Mouse (Mus musculus) hindbrain, embryonic 10.5 days (tissue): ENCODE data around the gene Gm10139. TPM values are rescaled to one million over a fixed set of nuclear protein-coding genes. Genes with fewer than 3 reads are reported as not detected.
"Not testable (repeated sequence)": the region's sequence is repeated elsewhere in the genome, so short reads cannot be mapped to it uniquely, and the experiment has no call there.

Experiments
- DNase-seq: peaks from one replicate; pipeline ENCODE4 v3.0.0-alpha.2; 2017; ENCODE audit warnings: low spot score
- H3K27ac ChIP-seq: fragments of 300-500 bp; sonication (generic); 2 replicates; pipeline ENCODE4 v1.5.1; 2016; ENCODE audit warnings: mild to moderate bottlenecking, moderate library complexity
- H3K27me3 ChIP-seq: fragments of 300-500 bp; sonication (generic); 2 replicates; pipeline ENCODE4 v1.6.1; 2016; ENCODE audit warnings: mild to moderate bottlenecking; ENCODE audit not compliant: poor library complexity, insufficient read depth, severe bottlenecking
- H3K36me3 ChIP-seq: fragments of 300-500 bp; sonication (generic); 2 replicates; pipeline ENCODE4 v1.6.1; 2016; ENCODE audit warnings: mild to moderate bottlenecking, moderate library complexity
- H3K4me1 ChIP-seq: fragments of 300-500 bp; sonication (generic); replicated peaks from 2 replicates; pipeline ENCODE4 v1.6.1; 2016; ENCODE audit warnings: mild to moderate bottlenecking
- H3K4me3 ChIP-seq: fragments of 300-500 bp; sonication (generic); 2 replicates; pipeline ENCODE4 v1.5.1; 2016; ENCODE audit warnings: mild to moderate bottlenecking, moderate library complexity
- H3K9me3 ChIP-seq: fragments of 300-500 bp; sonication (generic); 2 replicates; pipeline ENCODE4 v1.6.1; 2016; ENCODE audit warnings: mild to moderate bottlenecking, moderate library complexity
- WGBS: fragments of 180-500 bp; shearing (Covaris S2); methylation state at CpG from one replicate; pipeline ENCODE4 v1.1.7; 2016; 5-methylcytosine and 5-hydroxymethylcytosine counted together
- polyA plus RNA-seq: library from polyadenylated mRNA; unstranded; fragments of >200 nt; fragmentation: Nextera tagmentation; extraction: Ambion mirVana; gene quantifications from 2 replicates; pipeline ENCODE4 v1.2.1, GENCODE M21; 2016

Gm10139 gene
- not detected in 2 replicates for polyA plus RNA-seq

DNA sequence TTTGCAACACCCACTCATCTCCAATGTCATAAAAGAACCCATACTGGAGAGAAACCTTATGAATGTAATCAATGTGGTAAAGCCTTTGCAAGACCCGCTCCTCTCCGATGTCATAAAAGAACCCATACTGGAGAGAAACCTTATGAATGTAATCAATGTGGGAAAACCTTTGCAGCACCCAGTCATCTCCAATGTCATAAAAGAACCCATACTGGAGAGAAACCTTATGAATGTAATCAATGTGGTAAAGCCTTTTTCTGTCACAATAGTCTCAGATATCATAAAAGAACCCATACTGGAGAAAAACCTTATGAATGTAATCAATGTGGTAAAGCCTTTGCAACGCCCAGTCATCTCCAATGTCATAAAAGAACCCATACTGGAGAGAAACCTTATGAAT is at the start of gene Gm10139:
TSS of gene Gm10139 (plus strand) at position 301 of the 400 bp plus-strand sequence.
- WGBS, result 67% methylated on average over 1 of the region's 3 CpGs
- not testable (repeated sequence) for DNase-seq, H3K27me3 ChIP-seq, H3K4me1 ChIP-seq, H3K27ac ChIP-seq, H3K36me3 ChIP-seq, H3K4me3 ChIP-seq, H3K9me3 ChIP-seq

DNA sequence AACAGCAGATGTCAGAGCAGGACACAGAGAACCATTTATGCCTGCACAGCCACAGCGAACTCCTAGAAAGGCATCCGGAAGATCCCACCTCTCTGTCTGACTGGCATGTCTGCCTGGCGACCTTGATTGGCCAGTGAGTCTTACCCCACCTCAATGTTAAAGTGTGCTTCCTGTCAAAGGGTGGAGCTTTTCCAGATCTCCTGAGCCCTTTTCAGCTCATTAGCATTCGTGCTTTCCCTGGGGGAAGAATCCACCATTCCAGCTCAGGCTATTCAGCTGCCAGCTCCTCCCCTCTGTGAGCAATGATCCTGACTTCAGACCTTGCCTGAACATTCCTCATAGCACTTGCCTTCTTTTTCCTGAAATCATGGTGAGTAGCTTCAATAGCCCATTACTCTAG is 45.2 kb downstream of the Gm10139 start:
- H3K27ac ChIP-seq, H3K36me3 ChIP-seq, DNase-seq, H3K27me3 ChIP-seq, H3K4me1 ChIP-seq, H3K4me3 ChIP-seq: not testable (repeated sequence)
- 79% methylated on average over 4 of the region's 4 CpGs for WGBS
- peaks cover 14% of the 10 kb centered on the region for H3K9me3 ChIP-seq

Other genes with a start within 250 kb of the Gm10139 start
- gene Zfp369, start 233.9 kb upstream of the Gm10139 start, polyA plus RNA-seq, result 13.7 and 14.7 TPM in 2 replicates